Comparison of ENCODE assay signal across 22 mouse cellular contexts in the genomic region with DNA sequence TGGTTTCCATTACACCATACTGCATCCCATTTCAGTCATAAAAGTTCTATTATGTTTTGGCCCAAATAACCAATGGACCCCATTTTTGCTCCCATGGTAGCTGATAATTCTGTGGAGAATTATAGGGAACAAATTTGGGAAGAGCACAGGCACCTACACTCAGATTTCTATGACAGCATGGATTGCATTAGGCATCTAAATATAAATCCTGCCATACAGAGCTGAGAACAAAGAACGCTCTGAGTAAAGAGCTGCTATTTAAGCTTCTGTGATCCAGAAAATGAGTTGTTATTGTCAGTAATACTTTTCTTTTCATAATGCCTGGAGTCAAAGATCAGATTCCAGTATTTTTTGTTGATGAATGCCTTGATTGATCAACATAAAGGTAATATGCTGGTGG.
"Had no signal": no experiment of that assay in that cellular context is flagged by ENCODE, and none has a peak within 500 bp of the region (broad histone marks: within the 10 kb centered on the region; RNA-seq: fewer than 3 reads in every experiment).

No protein-coding gene starts in this region.

- DNase-seq: gastrocnemius, adult 2 months; gastrocnemius, postnatal 10 days; gastrocnemius, postnatal 25 days; heart, adult 18-20 months; heart, postnatal 10 days; heart, postnatal 4 days; kidney, adult 18-20 months; kidney, adult 8-10 months; kidney, postnatal 10 days; kidney, postnatal 25 days; kidney, postnatal 4 days; liver; liver, embryonic 13.5 days had no signal

- H3K27ac ChIP-seq: gastrocnemius, adult 2 months; heart, embryonic 10.5 days; hindbrain, embryonic 10.5 days; hindbrain, embryonic 12.5 days; hindbrain, embryonic 14.5 days; intestine, embryonic 15.5 days; layer of hippocampus, adult 2 months; limb, embryonic 13.5 days; liver, embryonic 13.5 days; liver, embryonic 15.5 days had no signal

- H3K4me3 ChIP-seq: gastrocnemius, adult 2 months; heart, embryonic 10.5 days; heart, embryonic 12.5 days; hindbrain, embryonic 10.5 days; hindbrain, embryonic 12.5 days; intestine, embryonic 15.5 days; layer of hippocampus, adult 2 months; limb, embryonic 13.5 days; liver, embryonic 13.5 days; liver, embryonic 15.5 days had no signal
